Mouse (Mus musculus) liver, embryonic 13.5 days (tissue): ENCODE data around the gene Rb1. TPM values are rescaled to one million over a fixed set of nuclear protein-coding genes. Genes with fewer than 3 reads are reported as not detected.

Experiments used
- ATAC-seq: fragments of 200-750 bp; cut with Nextera tagmentation; 2 replicates; pipeline ENCODE4 v1.8.0; 2017; ENCODE audit warnings: low read depth, mild to moderate bottlenecking, moderate number of reproducible peaks, moderate library complexity
- DNase-seq: peaks from one replicate; pipeline ENCODE4 v3.0.0; 2022
- H3K27ac ChIP-seq: fragments of 300-500 bp; sonication (generic); 2 replicates; pipeline ENCODE4 v1.5.1; 2015; ENCODE audit warnings: moderate library complexity, mild to moderate bottlenecking, inconsistent platforms
- H3K27me3 ChIP-seq: fragments of 300-500 bp; sonication (generic); 2 replicates; pipeline ENCODE4 v1.6.1; 2015; ENCODE audit warnings: mild to moderate bottlenecking, inconsistent platforms
- H3K36me3 ChIP-seq: fragments of 300-500 bp; sonication (generic); 2 replicates; pipeline ENCODE4 v1.6.1; 2015; ENCODE audit warnings: mild to moderate bottlenecking, inconsistent platforms
- H3K4me1 ChIP-seq: fragments of 300-500 bp; sonication (generic); replicated peaks from 2 replicates; pipeline ENCODE4 v1.6.1; 2015; ENCODE audit warnings: inconsistent platforms
- H3K4me2 ChIP-seq: fragments of 300-500 bp; sonication (generic); 2 replicates; pipeline ENCODE4 v1.6.1; 2015; ENCODE audit warnings: inconsistent platforms, mild to moderate bottlenecking, moderate library complexity
- H3K4me3 ChIP-seq: fragments of 300-500 bp; sonication (generic); replicated peaks from 2 replicates; pipeline ENCODE4 v1.5.1; 2015; ENCODE audit warnings: mild to moderate bottlenecking, inconsistent platforms
- H3K9ac ChIP-seq: fragments of 300-500 bp; sonication (generic); 2 replicates; pipeline ENCODE4 v1.6.1; 2015; ENCODE audit warnings: mild to moderate bottlenecking, inconsistent platforms
- H3K9me3 ChIP-seq: fragments of 300-500 bp; sonication (generic); replicated peaks from 2 replicates; pipeline ENCODE4 v1.6.1; 2016; ENCODE audit warnings: inconsistent platforms
- WGBS: fragments of 180-500 bp; shearing (Covaris S2); methylation state at CpG from one replicate; pipeline ENCODE4 v1.1.7; 2015; ENCODE audit not compliant: insufficient replicate concordance; 5-methylcytosine and 5-hydroxymethylcytosine counted together
- polyA plus RNA-seq: library from polyadenylated mRNA; unstranded; fragments of >200 nt; fragmentation: Nextera tagmentation; extraction: Ambion mirVana; gene quantifications from 2 replicates; pipeline ENCODE4 v1.2.1, GENCODE M21; 2015

The Rb1 gene
- 16.6 and 18.5 TPM in 2 replicates for polyA plus RNA-seq

DNA sequence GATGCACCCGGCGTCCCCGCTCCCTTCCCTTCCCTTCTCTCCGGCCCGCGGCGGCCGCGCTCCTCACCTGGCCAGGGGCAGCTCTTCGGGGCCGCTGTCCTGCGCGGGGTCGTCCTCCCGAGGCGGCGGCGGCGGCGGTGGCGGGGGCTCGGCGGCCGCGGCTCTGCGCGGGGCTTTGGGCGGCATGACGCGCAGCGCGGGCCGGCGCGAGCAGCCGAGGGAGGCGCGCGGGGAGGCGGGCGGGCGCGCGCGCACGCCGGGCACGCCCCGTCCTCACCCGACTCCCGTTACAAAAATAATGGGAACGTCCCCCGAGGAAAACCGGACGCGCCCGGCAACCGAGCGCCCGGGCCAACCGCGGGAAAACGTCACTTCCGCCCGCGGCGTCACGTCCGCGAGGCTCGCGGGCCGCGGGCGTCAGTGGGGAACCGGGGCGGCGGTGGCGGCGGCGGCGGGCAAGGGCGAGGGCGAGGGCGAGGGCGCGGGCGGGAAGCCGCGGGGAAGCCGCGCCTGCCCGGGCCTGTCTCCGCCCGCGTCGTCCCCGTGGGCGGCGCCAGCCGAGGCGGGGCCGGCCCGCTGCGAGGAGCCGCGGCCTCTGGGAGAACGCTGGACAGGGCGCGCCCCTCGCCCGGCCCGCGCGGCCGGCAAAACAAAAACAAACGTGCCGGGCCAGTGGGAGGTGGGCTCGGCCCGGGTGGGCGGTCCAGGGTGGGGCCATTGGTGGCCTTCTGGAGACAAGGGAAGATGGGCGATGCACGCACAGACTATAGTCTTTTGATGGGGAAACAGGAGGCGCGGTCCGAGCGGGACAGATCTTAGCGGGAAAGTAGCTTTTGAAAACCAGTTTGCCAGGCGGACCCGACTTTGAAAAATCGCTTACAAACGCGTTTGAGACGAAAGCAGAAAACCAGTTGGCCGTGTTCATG lies at the start of gene Rb1:
TSS of gene Rb1 (minus strand) at position 367 of the 926 bp plus-strand sequence.
- H3K27me3 ChIP-seq, result no peaks in the 10 kb centered on the region
- H3K4me2 ChIP-seq, result peak within 1 kb of the TSS; percentile 76
- H3K9ac ChIP-seq, result peak within 1 kb of the TSS; percentile 98
- no peaks in the 10 kb centered on the region for H3K9me3 ChIP-seq
- 0 out of 2 replicates have a peak, but pooled peaks cover 3% of the 10 kb centered on the region for H3K36me3 ChIP-seq
- peak within 1 kb of the TSS; percentile 99 for H3K4me3 ChIP-seq
- H3K27ac ChIP-seq, result peak within 1 kb of the TSS; percentile 97
- under 1% methylated on average over 96 of the region's 135 CpGs for WGBS
- DNase-seq, result peak; percentile 76
- H3K4me1 ChIP-seq, result peaks cover 45% of the 10 kb centered on the region
- ATAC-seq, result peak; percentile 92

DNA sequence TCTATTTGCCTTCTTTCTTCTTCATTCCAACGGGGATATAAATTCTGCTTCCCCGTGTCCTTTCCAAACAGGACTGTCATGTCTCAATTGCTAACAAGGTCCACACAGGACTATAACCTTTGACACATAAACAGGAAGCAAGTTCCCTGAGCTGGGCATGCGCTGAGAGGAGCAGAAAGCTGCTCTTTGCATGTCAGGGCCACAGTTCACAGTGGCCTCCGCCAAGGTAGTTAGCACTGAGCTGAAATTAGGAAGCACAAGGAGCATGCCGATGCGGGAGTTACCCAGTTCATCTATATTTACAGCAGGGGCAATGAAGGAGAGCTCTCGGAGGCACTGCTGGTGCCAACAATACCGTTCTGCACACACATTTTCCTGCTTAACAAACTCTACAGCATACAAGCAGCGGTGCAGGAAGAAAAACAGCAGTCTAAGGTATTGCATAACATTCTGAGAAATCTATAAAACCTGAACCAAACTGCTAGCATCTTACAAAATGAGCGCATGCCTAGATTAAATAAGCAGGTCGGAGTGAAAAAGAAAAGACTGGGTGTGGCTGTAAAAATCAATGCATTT lies 48.8 kb upstream of the Rb1 start:
- no peak for DNase-seq
- Histone ChIP-seq H3K27me3 (no peaks in the 10 kb centered on the region), H3K36me3 (peaks cover 44% of the 10 kb centered on the region)

DNA sequence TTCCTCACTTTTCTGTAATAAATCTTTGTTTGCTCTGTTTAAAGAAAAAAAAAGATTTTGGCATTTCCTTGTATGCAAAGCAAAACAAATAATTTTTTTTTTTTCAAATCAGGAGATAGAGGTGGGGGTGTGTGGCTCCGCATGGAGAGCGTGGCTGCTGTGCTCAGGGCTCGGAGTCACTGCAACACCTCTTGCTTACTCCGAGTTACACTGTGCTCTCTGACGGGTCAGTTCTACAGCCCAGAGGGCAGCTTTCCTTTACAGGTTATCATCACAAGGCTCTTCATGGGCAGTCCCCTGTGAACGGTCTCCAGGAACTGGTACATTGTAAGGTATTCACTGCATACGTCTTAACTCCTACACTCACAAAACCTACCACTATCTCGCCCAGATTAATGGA lies 48.0 kb upstream of the Rb1 start:
- Histone ChIP-seq H3K4me2 (no peak overlapping the region), H3K9ac (no peak overlapping the region), H3K9me3 (no peaks in the 10 kb centered on the region), H3K4me1 (peaks cover 72% of the 10 kb centered on the region), H3K27me3 (no peaks in the 10 kb centered on the region), H3K36me3 (peaks cover 41% of the 10 kb centered on the region), H3K4me3 (no peak overlapping the region), H3K27ac (peak overlapping the region; percentile 35)
- ATAC-seq, result no peak
- no peak for DNase-seq
- WGBS, result 77% methylated on average over 8 of the region's 8 CpGs

More for the DNA sequence above, 48.8 kb upstream of the Rb1 start:
- H3K9ac ChIP-seq, result no peak overlapping the region
- peak overlapping the region; percentile 35; the same call in 1 of the 2 replicates for H3K27ac ChIP-seq
- H3K4me2 ChIP-seq, result 0 out of 2 replicates have a peak overlapping the region, but pooled peaks have one; percentile 29
- peak; percentile 65 for ATAC-seq
- no peak overlapping the region for H3K4me3 ChIP-seq
- H3K4me1 ChIP-seq, result peaks cover 67% of the 10 kb centered on the region
- WGBS, result 71% methylated on average over 11 of the region's 11 CpGs
- H3K9me3 ChIP-seq, result no peaks in the 10 kb centered on the region

DNA sequence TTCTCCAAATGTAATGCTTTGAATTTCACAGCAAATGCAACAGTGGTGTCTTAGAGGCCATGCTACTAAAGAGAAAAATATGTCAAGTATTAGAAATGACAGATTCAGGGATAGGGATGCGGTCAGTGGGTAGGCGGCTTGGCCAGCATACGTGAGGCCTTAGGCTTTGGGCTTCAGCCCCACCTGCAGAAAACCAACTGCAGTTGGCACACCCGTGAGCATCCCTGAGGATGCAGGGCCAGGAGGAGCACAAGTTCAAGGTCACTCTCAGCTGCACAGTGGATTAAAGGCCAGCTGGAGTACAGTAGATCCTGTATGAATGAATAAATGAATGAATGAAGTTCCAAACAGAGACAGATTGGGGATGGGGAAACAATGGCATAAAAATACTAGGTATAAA lies 47.4 kb upstream of the Rb1 start:
- Histone ChIP-seq H3K27me3 (no peaks in the 10 kb centered on the region), H3K4me1 (peaks cover 71% of the 10 kb centered on the region), H3K9me3 (no peaks in the 10 kb centered on the region), H3K36me3 (peaks cover 43% of the 10 kb centered on the region), H3K4me3 (no peak overlapping the region), H3K9ac (no peak overlapping the region), H3K4me2 (no peak overlapping the region), H3K27ac (no peak overlapping the region)
- 82% methylated on average over 4 of the region's 4 CpGs for WGBS
- ATAC-seq, result no peak
- no peak for DNase-seq

DNA sequence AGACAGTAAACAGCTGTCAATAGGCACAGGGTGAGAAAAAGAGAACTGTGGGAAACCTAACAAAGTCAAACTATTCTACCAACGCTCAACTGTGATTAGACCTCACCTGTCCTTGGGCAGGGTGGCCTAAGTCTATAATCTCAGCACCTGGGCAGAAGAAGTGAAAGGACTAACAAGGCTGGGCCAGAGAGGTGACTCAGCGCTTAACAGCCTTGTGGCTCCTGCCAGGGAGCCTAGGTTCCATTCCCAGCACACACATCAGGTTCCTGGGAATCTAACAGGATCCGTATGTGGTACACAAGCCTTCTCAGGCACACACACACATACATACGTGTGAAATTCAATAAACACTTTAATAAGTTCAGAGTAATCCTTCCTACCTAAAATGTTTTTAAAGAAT lies 46.0 kb upstream of the Rb1 start:
- no peak for DNase-seq

DNA sequence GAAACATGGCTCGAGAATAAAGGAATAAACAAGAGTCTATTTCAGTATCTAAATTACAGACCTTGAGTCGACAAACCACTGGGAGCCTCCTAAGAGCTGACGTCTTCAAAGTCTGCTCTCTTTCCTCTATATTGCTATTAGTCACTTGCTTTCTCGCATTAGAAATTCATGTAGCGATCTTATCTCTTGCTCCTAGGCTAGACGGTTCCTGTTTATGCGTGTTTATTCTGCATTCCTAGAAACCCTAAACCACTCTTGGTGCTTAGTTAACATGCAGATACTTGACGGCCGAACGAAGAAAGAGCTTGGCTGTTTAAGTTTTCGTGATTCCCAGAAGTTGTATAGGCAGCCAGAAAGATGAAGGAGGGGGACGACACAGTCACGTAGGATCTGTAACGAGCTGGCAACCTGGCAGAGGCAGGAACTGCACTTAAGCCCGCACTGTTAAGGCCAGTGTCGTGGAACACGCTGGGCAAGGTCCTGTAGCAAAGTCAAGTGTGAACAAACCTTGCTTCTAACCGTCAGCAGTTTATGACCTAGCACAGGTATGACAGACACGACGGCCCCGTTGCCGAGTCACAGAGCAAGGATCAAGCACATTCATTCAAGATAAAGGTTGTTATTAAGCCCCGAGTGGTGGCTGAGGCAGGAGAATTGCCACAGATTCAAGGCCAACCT lies 45.2 kb upstream of the Rb1 start:
- H3K4me1 ChIP-seq, result peaks cover 57% of the 10 kb centered on the region

More for the DNA sequence above, 46.0 kb upstream of the Rb1 start:
- Histone ChIP-seq H3K27ac (peak overlapping the region; percentile 10; the same call in 1 of the 2 replicates), H3K9me3 (no peaks in the 10 kb centered on the region), H3K4me3 (no peak overlapping the region), H3K9ac (no peak overlapping the region), H3K27me3 (no peaks in the 10 kb centered on the region), H3K36me3 (peaks cover 46% of the 10 kb centered on the region), H3K4me1 (peaks cover 57% of the 10 kb centered on the region), H3K4me2 (no peak overlapping the region)
- ATAC-seq, result no peak
- 85% methylated on average over 4 of the region's 4 CpGs for WGBS

DNA sequence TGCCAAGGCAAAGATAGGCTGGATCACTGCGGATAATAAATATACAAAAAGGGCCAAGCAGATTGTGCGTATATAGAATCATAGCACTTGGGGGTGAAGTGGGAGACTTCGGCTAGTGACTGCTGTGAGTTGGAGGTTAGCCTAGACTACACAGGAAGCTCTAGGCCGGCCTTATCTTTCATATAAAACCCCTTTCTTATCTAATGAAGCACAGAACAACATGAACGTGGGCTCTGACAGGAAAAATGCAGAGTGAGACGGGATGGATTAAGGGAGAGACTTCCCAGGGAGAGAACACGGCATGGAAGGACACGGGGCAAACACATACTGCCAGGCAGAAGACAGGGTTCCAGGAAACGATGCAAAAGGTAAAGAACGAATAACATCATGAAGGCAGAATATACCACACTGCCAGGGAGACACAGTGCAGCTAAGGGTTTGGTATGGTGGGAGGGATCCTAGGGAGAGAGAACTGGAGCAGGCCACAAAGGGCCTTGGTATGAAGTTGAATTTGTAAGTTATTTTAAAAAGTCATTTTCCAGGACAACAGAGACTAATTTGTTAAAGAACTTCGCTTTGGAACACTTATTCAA lies 44.6 kb upstream of the Rb1 start:
- H3K4me3 ChIP-seq, result no peak overlapping the region
- H3K4me2 ChIP-seq, result 0 out of 2 replicates have a peak overlapping the region, but pooled peaks have one; percentile 5
- no peak overlapping the region for H3K27ac ChIP-seq
- WGBS, result 37% methylated on average over 11 of the region's 11 CpGs
- DNase-seq (no peak), ATAC-seq (peak; percentile 70)
- H3K9ac ChIP-seq, result no peak overlapping the region
- H3K9me3 ChIP-seq, result no peaks in the 10 kb centered on the region
- peaks cover 60% of the 10 kb centered on the region for H3K36me3 ChIP-seq
- no peaks in the 10 kb centered on the region for H3K27me3 ChIP-seq
- H3K4me1 ChIP-seq, result peaks cover 52% of the 10 kb centered on the region

More for the DNA sequence above, 45.2 kb upstream of the Rb1 start:
- 69% methylated on average over 23 of the region's 23 CpGs for WGBS
- ATAC-seq (no peak), DNase-seq (no peak)
- Histone ChIP-seq H3K9me3 (no peaks in the 10 kb centered on the region), H3K4me3 (no peak overlapping the region), H3K27me3 (no peaks in the 10 kb centered on the region), H3K36me3 (peaks cover 54% of the 10 kb centered on the region), H3K9ac (no peak overlapping the region), H3K4me2 (no peak overlapping the region), H3K27ac (peak overlapping the region; percentile 10; the same call in 1 of the 2 replicates)

DNA sequence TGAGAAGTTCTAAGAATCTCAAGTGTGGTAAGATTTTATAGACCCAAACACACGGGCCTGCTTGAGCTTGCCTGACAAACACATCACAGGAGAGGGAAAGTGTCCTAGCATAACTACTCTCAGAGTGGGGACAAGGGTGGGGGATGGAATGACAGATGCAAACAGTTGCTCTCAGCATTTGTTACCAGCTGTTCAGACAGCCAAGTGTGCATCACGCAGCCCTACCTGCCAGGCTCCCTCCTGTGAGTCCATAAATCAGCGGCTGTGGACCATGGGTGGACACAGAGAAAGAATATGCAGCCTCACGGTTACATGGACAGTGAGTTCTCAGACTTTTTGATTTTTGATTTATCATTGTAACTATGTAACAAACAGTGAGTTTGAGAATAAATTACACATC lies 44.0 kb upstream of the Rb1 start:
- H3K27me3 ChIP-seq, result no peaks in the 10 kb centered on the region
- H3K27ac ChIP-seq, result no peak overlapping the region
- H3K4me2 ChIP-seq, result no peak overlapping the region
- 78% methylated on average over 4 of the region's 4 CpGs for WGBS
- H3K9ac ChIP-seq, result no peak overlapping the region
- ATAC-seq, result no peak
- DNase-seq, result no peak
- no peak overlapping the region for H3K4me3 ChIP-seq
- peaks cover 47% of the 10 kb centered on the region for H3K4me1 ChIP-seq
- no peaks in the 10 kb centered on the region for H3K9me3 ChIP-seq
- H3K36me3 ChIP-seq, result peaks cover 62% of the 10 kb centered on the region

DNA sequence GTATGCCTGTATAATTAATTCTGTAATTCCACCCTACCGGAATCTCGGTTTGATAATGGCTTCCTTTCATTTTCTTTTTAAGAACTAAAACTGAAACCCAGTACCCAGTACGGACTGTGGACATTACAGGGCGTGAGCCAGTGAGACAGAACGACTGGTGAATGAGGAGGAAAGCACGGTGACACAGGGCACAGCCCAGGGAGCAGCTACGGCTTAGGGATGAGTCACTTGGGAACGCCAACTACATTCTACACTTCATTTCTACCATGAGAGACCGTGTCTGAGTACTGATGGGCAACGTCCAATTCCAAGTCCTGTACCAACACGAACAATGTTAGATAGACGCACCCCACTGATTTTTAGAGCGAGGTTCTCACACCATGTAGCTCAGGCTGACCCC lies 43.3 kb upstream of the Rb1 start:
- Histone ChIP-seq H3K27ac (no peak overlapping the region), H3K4me3 (no peak overlapping the region), H3K9me3 (no peaks in the 10 kb centered on the region), H3K36me3 (peaks cover 68% of the 10 kb centered on the region), H3K9ac (no peak overlapping the region), H3K4me2 (no peak overlapping the region), H3K27me3 (no peaks in the 10 kb centered on the region), H3K4me1 (peaks cover 40% of the 10 kb centered on the region)
- DNase-seq (no peak), ATAC-seq (no peak)
- 90% methylated on average over 13 of the region's 13 CpGs for WGBS

DNA sequence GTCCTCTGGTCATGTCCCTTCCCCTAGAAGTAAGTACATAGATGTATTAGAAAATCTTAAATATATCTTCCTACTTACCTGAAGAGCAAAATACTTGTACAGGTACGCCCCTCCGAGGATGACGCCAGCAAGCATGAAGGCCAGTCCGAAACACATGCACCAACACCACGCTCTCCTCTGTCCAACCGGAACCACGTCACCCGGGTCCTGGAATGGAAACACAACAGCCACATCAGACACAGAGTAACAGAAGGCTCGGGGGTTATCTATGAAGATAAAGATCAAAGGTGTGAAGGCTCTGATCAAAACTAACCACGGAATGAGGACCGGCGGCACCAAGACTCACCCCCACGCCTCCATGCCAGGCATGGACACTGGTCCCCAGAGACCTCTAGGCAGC lies 42.6 kb upstream of the Rb1 start:
- no peaks in the 10 kb centered on the region for H3K27me3 ChIP-seq
- no peaks in the 10 kb centered on the region for H3K9me3 ChIP-seq
- H3K36me3 ChIP-seq, result peaks cover 72% of the 10 kb centered on the region
- WGBS, result 83% methylated on average over 13 of the region's 13 CpGs
- H3K27ac ChIP-seq, result no peak overlapping the region
- peaks cover 36% of the 10 kb centered on the region for H3K4me1 ChIP-seq
- no peak overlapping the region for H3K9ac ChIP-seq
- DNase-seq, result no peak
- H3K4me3 ChIP-seq, result no peak overlapping the region
- H3K4me2 ChIP-seq, result no peak overlapping the region
- ATAC-seq, result no peak

DNA sequence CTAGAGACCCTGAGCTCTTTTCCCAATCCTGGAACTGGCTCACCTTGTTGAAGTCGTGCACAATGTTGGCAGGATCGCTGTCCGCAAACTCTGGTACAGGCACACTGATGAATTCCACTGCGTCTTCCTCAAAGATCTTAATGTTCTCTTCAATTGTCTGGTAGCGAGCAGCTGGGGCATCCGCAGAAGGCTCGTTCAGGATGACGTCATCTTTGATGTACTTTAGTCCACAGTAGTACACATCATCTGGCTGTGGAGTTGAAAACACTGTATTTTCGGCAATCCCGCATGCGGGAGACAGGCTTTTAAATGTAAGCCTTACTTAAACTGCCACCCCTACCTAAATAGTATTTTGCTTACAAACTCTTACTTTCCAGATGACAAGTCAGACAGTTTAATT lies 40.7 kb upstream of the Rb1 start:
- ATAC-seq, result no peak
- no peak for DNase-seq
- Histone ChIP-seq H3K36me3 (peaks cover 82% of the 10 kb centered on the region), H3K27ac (no peak overlapping the region), H3K4me3 (no peak overlapping the region), H3K4me2 (no peak overlapping the region), H3K9ac (no peak overlapping the region), H3K4me1 (peaks cover 23% of the 10 kb centered on the region), H3K9me3 (no peaks in the 10 kb centered on the region), H3K27me3 (no peaks in the 10 kb centered on the region)
- WGBS, result 88% methylated on average over 11 of the region's 11 CpGs
